Mouse (Mus musculus) CH12.LX (cell line): ENCODE data around the gene Defb15. TPM values are rescaled to one million over a fixed set of nuclear protein-coding genes. Genes with fewer than 3 reads are reported as not detected.
"Not testable (repeated sequence)": the region's sequence is repeated elsewhere in the genome, so short reads cannot be mapped to it uniquely, and the experiment has no call there.

Experiments
- DNase-seq: peaks from one replicate; pipeline ENCODE4 v3.0.0-alpha.2; 2013; ENCODE audit errors: extremely low read depth
- H3K27ac ChIP-seq: 2 replicates; pipeline ENCODE4 v1.5.1; 2012; ENCODE audit warnings: low read depth, mild to moderate bottlenecking, control low read depth, moderate library complexity; ENCODE audit not compliant: insufficient read depth
- H3K27me3 ChIP-seq: replicated peaks from 2 replicates; pipeline ENCODE3; 2012; ENCODE audit warnings: inconsistent platforms
- H3K36me3 ChIP-seq, 2 experiments: replicated peaks in 1 of 2; 2 replicates each; pipeline versions ENCODE3 to v1.6.1; 2012; ENCODE audit warnings: inconsistent platforms in 1 of 2, low read length in 1 of 2, mild to moderate bottlenecking in 1 of 2, mixed read lengths in 1 of 2, moderate library complexity in 1 of 2; ENCODE audit not compliant: control insufficient read depth in 1 of 2, insufficient read depth in 1 of 2
- H3K4me1 ChIP-seq, 2 experiments: 2 replicates each; pipeline ENCODE4 v1.6.1; 2012; ENCODE audit warnings: inconsistent platforms in 1 of 2, moderate library complexity in 1 of 2; ENCODE audit not compliant: insufficient read depth in 2 of 2, control insufficient read depth in 1 of 2
- H3K4me2 ChIP-seq: 2 replicates; pipeline ENCODE4 v1.6.1; 2012; ENCODE audit warnings: low read depth, mild to moderate bottlenecking, control low read depth; ENCODE audit not compliant: poor library complexity, insufficient read depth, severe bottlenecking
- H3K4me3 ChIP-seq, 3 experiments: fragments of 150-350 bp in 1 of 3; sonication (generic) in 1 of 3; replicated peaks in 1 of 3; 2 replicates each; pipeline versions ENCODE3 to v1.5.1; 2011 to 2012; ENCODE audit warnings: low read depth in 2 of 3, low read length in 2 of 3, mild to moderate bottlenecking in 2 of 3, moderate library complexity in 2 of 3, control low read depth in 1 of 3, improper control_type of control experiment in 1 of 3, inconsistent platforms in 1 of 3, mixed read lengths in 1 of 3; ENCODE audit not compliant: poor library complexity in 1 of 3
- H3K79me2 ChIP-seq: replicated peaks from 2 replicates; pipeline ENCODE4 v1.6.1; 2012; ENCODE audit warnings: mild to moderate bottlenecking, moderate library complexity; ENCODE audit not compliant: control insufficient read depth, poor library complexity, insufficient read depth, severe bottlenecking; ENCODE audit errors: extremely low read depth
- H3K9ac ChIP-seq: 2 replicates; pipeline ENCODE4 v1.6.1; 2012; ENCODE audit warnings: low read depth, mild to moderate bottlenecking, control low read depth, moderate library complexity; ENCODE audit not compliant: insufficient read depth
- H3K9me3 ChIP-seq: replicated peaks from 2 replicates; pipeline ENCODE3; 2012; ENCODE audit warnings: low read length, inconsistent platforms, mixed read lengths
- CHD2 ChIP-seq: IDR thresholded peaks from 2 replicates; pipeline ENCODE4 v1.6.1; 2011; ENCODE audit warnings: low read length, improper control_type of control experiment
- HCFC1 ChIP-seq: IDR thresholded peaks from 2 replicates; pipeline ENCODE4 v1.6.1; 2012; ENCODE audit warnings: low read depth, mild to moderate bottlenecking, inconsistent platforms, low read length, improper control_type of control experiment
- IRF4 ChIP-seq: IDR thresholded peaks from 2 replicates; pipeline ENCODE4 v1.6.1; 2014; ENCODE audit warnings: low read depth, mild to moderate bottlenecking, inconsistent platforms, low read length, improper control_type of control experiment
- KAT2A ChIP-seq: IDR thresholded peaks from 2 replicates; pipeline ENCODE4 v1.6.1; 2012; ENCODE audit warnings: low read length, improper control_type of control experiment, inconsistent platforms; ENCODE audit not compliant: insufficient replicate concordance
- MEF2A ChIP-seq: IDR thresholded peaks from 2 replicates; pipeline ENCODE4 v1.6.1; 2014; ENCODE audit warnings: low read depth, mild to moderate bottlenecking, inconsistent platforms, low read length, improper control_type of control experiment, borderline replicate concordance
- dilution Hi-C: fragments of 300-500 bp; cut with MboI; formaldehyde crosslinking; loops from 2 replicates; pipeline ENCODE4 v1.14.3; 2020; ENCODE audit warnings: low sequenced_read_pairs; ENCODE audit not compliant: extremely low pct_unique_long_range_greater_than_20kb, extremely low pct_ligation_motif_present
- in situ Hi-C: fragments of 300-500 bp; cut with MboI; formaldehyde crosslinking; loops from 3 replicates; pipeline ENCODE4 v1.14.3; 2019; ENCODE audit warnings: low sequenced_read_pairs, low pct_ligation_motif_present, low pct_unique_long_range_greater_than_20kb, mixed read lengths
- polyA plus RNA-seq: library from polyadenylated mRNA; unstranded; fragments of >175 nt; gene quantifications from 2 replicates; pipeline ENCODE4 v1.2.1, GENCODE M21; 2012; ENCODE audit warnings: low read depth; ENCODE audit not compliant: insufficient read length
- total RNA-seq, 2 experiments: library from RNA; depleted of rRNA; stranded (reverse); fragments of 300-350 nt in 1 of 2; fragments of >200 nt in 1 of 2; gene quantifications; 2 replicates each; pipeline ENCODE4 v1.2.3; 2012 to 2014

Defb15 gene
- total and polyA plus RNA-seq, 3 experiments = not detected

DNA sequence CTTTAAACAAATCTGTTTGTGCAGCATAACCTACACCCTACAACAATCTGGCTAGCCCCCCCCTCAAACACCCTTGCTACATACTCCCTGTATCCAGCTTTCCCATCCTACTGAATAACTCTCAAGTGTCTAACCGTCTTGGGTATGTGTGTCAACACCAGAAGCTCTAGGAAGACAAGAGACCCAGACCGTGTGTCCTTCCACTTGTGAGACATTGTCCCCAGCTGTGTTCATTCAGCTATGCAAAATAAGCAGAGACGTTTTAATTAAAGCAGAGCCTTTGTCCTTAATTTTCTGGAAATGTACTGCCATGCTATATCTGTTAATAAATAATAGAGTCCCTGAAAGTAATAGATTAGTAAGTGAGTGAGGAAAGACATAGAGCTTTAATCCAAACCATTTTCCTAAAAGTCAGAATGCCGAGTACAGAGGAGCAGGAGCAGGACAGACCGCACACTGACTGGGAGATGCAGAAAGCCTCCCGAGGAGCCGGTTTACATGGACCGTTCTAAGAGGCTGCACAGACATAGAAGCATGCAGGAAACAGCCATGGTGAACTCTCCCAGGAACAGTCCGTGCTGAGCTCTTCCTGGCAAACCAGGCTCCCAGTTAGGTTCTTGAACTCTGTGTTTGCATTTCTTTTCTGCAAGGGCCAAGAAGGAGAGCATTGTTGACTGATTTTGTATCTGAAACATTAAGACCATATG is 15.0 kb upstream of the Defb15 start:
- no peak overlapping the region for H3K4me3 ChIP-seq
- no peaks in the 10 kb centered on the region for H3K79me2 ChIP-seq
- TF ChIP-seq HCFC1 (no peak), MEF2A (no peak), KAT2A (no peak)
- H3K36me3 ChIP-seq = no peaks in the 10 kb centered on the region
- in situ Hi-C loops (no loop called here), dilution Hi-C loops (no loop called here)
- H3K9me3 ChIP-seq = no peaks in the 10 kb centered on the region
- H3K4me1 ChIP-seq = no peaks in the 10 kb centered on the region
- H3K9ac ChIP-seq = no peak overlapping the region
- H3K4me2 ChIP-seq = no peak overlapping the region
- no peak overlapping the region for H3K27ac ChIP-seq
- H3K27me3 ChIP-seq = peaks cover 60% of the 10 kb centered on the region
- no peak for DNase-seq

DNA sequence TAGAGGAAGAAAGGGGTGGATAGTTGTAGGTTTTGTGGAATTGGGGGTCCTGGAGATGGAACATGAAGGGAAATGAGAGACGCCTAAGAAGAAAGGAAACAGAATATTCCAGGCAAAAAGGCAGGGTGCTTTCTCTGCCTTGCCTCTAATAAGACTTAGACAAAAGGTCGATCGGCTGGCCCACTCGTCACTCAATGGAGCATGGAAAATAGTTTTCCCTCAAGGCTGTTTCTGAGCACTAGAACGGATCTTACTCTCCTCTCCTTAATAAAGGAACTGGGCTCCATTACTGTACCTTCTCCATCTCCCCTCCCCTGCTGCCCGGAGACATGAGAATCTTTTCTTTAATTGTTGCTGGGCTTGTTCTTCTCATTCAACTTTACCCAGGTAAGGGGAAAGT is 14.0 kb upstream of the Defb15 start, which contains the start of gene Defb13:
TSS of gene Defb13 (plus strand) at position 301 of the 400 bp plus-strand sequence.
- Histone ChIP-seq H3K79me2 (no peaks in the 10 kb centered on the region), H3K27ac (no peak within 1 kb of the TSS), H3K4me3 (no peak within 1 kb of the TSS), H3K4me1 (no peaks in the 10 kb centered on the region), H3K4me2 (no peak within 1 kb of the TSS), H3K36me3 (no peaks in the 10 kb centered on the region), H3K9me3 (no peaks in the 10 kb centered on the region), H3K9ac (no peak within 1 kb of the TSS), H3K27me3 (peaks cover 60% of the 10 kb centered on the region)
- DNase-seq = no peak
- TF ChIP-seq IRF4 (no peak), CHD2 (no peak)
- dilution Hi-C loops (no loop called here), in situ Hi-C loops (no loop called here)

DNA sequence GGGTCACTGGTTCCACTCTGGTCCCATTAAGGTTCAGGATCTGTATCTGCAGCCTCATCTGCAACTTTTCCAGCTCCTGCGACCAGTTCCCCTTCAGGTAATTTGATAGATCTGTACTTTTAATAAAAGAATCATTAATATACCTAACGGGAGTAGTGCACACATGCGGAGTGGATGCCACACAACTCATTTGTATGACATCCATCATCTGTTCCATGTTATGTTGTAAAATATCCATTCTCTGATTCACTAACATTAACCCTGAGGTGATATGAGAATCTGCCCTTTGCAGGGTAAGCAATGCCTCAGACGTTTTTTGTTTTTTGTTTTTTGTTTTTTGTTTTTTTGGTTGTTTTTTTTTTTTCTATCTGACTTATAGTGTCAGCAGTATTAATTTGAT is 5.5 kb upstream of the Defb15 start, which contains the start of gene Defb35:
TSS of gene Defb35 (plus strand) at position 301 of the 400 bp plus-strand sequence.
- H3K9ac ChIP-seq, H3K79me2 ChIP-seq, H3K9me3 ChIP-seq, H3K4me1 ChIP-seq, DNase-seq, H3K36me3 ChIP-seq, H3K27ac ChIP-seq, H3K4me3 ChIP-seq, in situ Hi-C loops, H3K4me2 ChIP-seq, dilution Hi-C loops: not testable (repeated sequence)
- H3K27me3 ChIP-seq = peaks cover 22% of the 10 kb centered on the region

DNA sequence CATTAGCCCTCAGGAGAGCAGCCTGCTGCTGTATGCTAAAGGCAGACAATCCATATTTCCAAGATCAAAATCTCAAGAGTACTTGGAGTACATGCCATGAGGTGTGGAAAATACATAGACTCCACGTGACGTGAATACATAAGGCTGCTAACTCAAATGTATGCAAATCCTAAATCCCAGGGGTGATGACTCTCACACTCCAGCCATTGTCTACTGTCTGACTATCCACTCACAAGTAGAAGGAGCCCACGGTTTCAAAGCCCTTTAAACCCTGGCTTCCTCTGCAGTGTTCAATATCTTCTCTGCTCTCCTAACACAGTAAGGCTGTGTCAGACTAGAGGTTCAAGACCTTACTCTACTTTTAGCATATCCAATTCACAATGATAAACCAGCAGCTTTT is 1.8 kb downstream of the Defb15 start:
- H3K4me3 ChIP-seq, in situ Hi-C loops, H3K79me2 ChIP-seq, H3K4me2 ChIP-seq, H3K27ac ChIP-seq, DNase-seq, H3K36me3 ChIP-seq, H3K9me3 ChIP-seq, dilution Hi-C loops, H3K4me1 ChIP-seq, H3K9ac ChIP-seq: not testable (repeated sequence)
- H3K27me3 ChIP-seq = peaks cover 41% of the 10 kb centered on the region
